Mouse (Mus musculus) spleen, embryonic (tissue): ENCODE results near the gene Atp6v0c.
"Not testable (repeated sequence)": the region's sequence is repeated elsewhere in the genome, so short reads cannot be mapped to it uniquely, and the experiment has no call there.

Experiments used
- CTCF ChIA-PET: fragments of 350-600 bp; sonication (Branson Sonifier 250); formaldehyde crosslinking; loops from one replicate; lab custom pipeline; 2022; lab: Charles Lee

The Atp6v0c gene

DNA sequence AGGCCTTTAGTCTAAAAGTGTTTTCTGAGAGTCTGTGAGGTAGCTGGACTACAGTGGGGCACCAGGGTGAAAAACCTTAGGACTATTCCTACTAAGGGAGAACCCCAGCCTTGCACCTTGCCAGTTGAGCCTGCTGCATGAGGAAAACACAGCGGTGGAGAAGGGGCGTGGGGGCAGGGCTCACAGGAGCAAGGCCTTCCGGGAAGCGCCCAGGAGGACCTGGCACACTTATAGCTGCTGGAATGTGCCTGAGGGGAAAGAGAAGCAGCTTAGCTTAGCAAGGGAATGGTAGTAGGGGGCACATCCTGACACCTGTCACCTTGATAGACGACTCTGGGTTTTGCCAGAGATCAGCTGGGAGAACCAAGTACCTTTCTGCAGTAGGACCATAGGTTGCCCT is 8.0 kb downstream of the Atp6v0c start:
- CTCF ChIA-PET = no interaction called here

DNA sequence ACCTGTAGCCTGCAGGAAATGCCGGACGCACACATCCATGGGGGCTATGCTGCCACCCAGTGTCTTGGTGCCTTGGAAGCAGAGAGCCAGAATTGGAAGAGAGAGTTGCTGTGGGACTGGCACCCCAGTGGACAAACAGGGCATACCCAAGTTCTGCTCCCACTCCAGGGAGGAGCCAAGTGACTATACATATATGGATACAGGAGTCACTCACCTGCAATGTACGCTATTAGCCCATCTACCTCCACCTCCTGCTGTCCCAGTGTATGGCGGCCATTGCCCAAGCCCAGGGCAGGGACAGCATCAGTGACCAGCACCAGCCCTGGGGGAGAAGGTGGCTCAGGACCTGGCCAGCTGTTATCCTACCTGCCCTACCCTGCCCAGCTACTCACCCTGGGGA is 12.0 kb downstream of the Atp6v0c start:
- CTCF ChIA-PET = no interaction called here

DNA sequence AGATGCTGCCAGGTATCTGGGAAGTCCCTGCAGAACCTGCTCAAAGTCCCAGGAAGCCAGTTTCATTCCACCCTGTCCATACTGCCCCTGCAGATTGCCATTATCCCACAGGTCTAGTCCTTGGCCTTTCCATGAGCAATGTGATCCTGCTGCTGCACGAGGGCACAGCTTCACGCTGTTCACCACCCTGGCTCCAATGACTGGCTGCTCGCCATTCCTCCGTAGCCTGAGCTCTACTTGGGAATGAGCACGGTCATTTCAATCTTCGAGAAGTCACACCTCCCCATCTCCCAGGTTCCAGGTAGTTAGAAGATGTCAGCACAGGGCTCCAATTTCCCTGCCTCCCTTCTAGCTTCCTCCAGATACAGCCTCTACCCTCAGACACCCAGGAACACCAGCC is 12.4 kb downstream of the Atp6v0c start:
- CTCF ChIA-PET = no interaction called here

DNA sequence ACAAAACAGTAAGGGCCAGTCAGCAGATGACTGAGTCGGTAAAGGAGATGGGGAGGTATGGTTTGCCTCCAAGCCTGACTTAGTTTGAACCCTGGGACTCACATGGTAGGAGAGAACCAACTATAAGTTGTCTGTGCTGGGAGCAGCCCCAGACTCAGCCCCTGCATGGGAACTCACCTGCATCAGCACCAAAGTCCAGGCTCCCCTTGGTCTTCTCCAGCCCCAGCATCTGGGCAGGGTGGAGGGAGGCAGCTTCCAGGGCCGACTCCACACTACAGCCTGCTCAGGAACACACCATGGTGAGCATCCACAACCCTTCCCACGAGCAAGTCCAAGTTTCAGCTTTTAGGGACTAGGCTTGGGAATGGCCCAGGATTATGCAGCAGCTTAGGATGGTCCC is 13.1 kb downstream of the Atp6v0c start:
- CTCF ChIA-PET = no interaction called here

DNA sequence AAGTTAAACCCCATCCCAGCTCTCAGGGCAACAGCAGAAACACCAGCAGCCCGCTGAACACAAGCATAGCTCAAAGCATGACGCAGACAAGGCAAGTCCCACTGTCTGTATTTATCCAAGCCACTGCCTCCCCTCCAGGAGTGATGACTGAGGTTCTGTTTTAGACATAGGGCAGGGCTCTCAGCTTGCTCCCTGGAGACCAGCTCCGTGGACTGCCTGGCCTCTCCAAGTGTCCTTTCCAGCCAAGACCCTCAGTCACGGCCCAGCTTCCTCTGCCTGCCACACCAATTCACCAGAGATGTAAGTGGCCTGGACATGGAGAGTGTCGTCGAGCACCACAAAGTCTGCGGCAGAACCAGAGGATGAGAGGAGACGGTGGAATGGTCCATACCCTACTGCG is 13.8 kb downstream of the Atp6v0c start:
- CTCF ChIA-PET = no interaction called here

DNA sequence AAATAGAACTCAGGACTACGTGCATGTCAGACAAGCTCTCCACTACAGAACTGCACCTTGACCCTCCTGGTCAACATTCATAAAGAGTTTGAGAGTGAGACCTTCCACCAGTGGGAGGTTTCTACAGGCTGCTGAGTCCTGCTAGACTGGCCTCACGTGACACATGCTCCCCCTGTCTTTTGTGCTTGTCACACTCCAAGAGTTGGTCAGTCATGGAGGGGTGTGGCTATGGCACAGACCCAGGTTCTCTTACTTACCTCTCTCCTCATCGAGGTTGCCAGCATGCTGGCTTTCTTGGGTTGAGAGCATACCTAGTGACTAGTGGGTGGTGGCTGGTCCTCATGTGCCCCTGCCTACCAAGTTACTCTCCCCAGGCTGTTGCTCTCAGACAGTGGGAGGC is 15.0 kb downstream of the Atp6v0c start:
- CTCF ChIA-PET = no interaction called here

DNA sequence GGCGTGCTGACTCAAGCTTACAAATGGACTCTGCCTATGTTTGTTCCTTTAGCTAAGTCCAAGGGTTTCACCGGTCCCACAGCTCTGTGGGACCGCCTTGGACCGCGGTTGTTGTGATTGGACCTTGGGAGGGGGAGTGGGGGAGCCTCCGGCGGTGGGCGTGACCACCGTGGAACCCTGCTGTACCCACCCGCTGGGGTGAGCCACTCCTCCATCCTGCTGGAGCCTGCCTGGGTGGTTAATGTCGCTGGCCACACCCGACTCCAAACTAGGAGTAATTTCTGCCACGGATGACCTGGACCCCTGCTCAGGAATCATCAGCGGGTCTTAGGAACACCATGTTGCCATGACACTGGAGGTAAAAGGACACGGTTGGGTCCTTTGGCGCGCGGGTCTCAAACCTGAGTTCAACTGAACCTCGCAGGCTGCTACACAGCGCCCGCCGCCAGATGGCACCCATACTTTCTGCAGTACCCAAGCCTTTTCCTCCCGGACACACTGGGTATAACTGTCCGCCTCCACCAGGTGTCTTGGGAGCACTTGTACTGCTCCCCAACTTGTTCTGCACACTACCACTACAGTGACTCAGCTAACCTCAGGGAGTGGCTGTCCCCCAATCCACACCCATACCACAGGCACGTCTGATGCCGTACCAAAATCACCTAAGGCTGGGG is 17.5 kb downstream of the Atp6v0c start:
- CTCF ChIA-PET = interaction anchor here (0.7 kb wide), 1 partner anchor 92 kb away, joined by 16 read pairs; no protein-coding TSS in a partner anchor

DNA sequence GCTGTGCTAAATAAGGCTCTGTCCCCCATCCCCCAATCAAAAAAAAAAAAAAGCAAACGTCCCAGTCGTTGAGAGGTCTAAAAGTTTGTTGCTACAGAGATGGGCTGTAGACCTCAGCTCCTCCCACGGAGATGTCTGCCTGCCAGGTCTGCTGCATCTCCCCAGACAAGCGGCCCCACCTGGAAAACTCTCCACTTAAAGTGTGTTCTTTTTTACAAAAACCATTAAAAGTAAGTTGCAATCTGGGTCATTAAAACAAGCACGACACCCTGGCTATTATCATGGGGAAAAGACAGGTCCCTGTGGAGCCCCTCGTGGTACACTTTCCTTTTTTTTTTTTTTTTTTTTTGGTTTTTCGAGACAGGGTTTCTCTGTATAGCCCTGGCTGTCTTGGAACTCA is 18.1 kb downstream of the Atp6v0c start:
- CTCF ChIA-PET = interaction anchor here (0.7 kb wide), 2 partner anchors 93 to 286 kb away, joined by 16 read pairs; no protein-coding TSS in a partner anchor

DNA sequence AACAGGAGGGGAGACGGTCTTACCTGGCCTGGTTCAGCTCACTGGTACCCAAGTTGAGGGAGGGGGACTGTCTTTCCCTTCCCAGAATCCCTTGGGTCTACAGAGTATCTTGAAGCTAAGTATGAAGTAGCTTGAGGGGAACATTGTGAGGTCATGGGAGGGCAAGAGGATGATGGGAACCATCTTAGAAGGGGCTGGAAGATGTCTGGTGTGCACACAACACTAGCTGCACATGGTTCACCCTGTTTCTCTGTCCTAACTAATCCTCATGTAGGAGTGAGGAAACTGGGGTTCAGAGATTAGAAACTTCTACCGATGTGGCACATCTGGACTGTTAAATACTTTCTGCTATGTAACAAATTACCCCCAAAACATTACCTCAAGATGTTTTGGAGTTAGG is 18.7 kb downstream of the Atp6v0c start, which contains the start of gene Pdpk1:
Gene Pdpk1, minus strand, starts transcription at position 101 of the 400 bp plus-strand sequence.
- CTCF ChIA-PET = interaction anchor here (0.7 kb wide), 1 partner anchor 286 kb away, joined by 16 read pairs; no protein-coding TSS in a partner anchor

DNA sequence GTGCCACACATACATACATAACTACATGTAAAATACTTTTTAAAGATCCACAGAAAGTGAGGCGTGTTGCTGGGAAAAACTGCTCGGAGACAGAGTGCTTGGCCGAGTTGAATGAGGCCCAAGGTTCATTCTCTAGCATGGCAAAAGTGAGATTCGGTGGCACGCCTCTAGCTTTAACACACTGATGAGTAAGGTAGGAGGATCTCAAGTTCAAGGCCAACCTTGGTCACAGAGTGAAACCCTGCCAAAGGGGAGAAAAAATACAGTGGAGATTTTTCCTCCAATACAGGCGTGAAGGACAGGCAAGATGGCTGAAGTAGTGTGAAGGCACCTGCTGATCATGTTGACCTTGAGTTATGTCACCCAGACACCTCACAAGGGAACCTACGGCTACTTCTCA is 20.1 kb downstream of the Atp6v0c start:
- CTCF ChIA-PET = no interaction called here

DNA sequence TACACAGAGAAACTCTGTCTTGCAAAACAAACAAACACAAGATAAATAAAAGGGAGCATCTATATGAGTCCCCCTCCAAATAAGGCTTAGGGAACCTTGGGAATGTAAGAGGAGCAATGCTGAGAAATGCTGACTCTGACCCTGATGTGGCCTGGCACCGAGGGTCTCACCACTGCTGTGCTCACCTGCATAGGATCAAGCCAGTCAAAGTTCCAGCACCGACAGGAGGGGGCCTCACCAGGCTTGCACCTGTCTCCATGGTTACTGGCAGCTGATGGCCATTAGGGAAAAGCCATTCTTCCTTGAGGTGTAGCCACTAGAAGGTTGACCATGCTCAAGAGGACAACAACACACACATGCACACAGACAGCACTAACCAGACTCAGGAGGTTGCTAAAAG is 26.6 kb downstream of the Atp6v0c start:
- CTCF ChIA-PET = no interaction called here

DNA sequence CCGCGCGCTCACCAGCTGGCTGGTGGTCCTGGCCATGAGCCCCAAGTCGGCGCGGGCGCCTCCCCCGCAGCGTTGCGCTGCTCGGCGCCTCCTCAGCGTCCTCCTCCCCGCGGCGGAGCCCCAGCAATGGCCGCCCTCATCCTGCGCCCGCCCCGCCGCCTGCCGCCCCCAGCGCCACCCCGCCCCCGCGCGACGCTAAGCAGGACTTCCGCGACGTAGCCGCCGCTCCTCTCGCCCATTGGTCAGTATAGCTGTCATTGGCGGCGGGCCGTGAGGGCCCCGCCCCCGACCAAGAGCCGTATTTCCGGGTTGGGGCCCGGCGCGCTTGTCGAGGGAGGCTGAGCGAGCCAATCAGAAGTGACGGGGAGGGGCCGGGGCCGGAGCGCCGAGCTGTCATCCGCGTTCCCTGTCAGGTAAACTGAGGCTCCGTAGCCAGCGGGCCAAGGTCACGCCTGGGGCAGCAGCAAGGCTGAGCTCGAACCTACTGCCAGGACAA is 28.0 kb downstream of the Atp6v0c start:
- CTCF ChIA-PET = interaction anchor here (0.6 kb wide), 1 partner anchor 1098 kb away, joined by 4 read pairs; no protein-coding TSS in a partner anchor

DNA sequence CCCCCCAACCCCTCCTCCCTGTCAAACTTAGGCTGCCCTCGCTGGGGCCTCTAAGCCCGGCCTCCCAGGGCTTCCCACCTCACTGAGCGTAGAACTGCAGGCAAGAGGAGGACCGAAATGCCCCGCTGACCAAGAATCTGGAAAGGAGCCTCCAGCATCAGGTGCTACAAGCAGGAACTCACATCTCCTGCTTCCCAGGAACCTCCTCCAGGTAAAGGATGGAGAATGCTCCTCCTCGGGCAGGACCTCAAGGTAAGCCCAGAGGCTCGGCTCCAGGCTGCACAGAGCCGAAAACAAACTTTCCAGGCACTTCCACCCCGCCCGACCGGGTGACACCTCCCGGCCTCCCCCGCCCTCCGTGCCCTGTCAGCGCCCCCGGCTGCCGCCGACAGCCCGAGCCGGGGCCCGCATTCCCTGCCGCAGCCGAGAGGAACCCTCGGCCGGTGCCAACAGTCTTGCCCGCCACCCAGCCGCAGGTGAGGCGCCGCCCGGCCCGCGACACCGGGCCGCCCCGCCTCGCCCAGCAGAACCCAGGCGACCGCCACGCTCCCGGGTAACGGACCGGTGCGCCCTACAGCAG is 28.6 kb downstream of the Atp6v0c start:
- CTCF ChIA-PET = no interaction called here

DNA sequence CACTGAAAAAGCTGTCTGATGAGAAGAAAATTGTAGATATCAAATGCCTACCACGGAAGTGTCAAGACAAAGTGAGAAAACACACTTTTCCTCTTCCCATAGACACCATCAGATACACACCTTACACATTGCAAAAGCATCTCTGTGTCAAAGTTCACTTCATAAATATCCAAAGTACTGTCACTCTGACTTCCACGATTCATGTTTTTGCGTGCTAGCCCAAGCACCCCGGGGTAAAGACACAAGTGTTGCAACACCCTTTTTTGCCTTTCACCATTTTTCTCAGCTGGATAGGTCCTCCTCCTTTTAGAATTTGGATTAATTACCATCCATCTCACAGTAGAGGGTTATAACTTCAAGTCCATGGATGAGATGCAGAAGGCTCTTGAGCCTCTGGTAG is 29.5 kb downstream of the Atp6v0c start:
- CTCF ChIA-PET = no interaction called here

DNA sequence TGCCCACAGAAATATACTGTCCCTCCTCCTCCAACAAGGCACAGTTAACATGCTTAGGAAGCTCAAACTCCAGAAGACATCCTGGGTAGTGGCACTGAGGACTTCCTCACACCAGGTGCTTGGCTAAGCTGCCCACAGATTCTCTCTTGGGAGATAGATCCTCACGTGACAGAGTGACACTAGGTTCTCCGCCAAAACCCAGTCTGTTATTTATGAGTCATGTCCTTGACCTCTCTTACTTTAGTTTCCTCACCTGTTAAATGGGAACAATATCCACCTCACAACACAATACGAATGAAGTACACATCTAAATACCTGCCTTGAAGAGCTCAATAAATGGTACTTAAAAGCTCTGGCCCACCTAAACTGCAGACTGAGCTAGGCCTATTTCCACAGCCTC is 30.2 kb downstream of the Atp6v0c start:
- CTCF ChIA-PET = no interaction called here

DNA sequence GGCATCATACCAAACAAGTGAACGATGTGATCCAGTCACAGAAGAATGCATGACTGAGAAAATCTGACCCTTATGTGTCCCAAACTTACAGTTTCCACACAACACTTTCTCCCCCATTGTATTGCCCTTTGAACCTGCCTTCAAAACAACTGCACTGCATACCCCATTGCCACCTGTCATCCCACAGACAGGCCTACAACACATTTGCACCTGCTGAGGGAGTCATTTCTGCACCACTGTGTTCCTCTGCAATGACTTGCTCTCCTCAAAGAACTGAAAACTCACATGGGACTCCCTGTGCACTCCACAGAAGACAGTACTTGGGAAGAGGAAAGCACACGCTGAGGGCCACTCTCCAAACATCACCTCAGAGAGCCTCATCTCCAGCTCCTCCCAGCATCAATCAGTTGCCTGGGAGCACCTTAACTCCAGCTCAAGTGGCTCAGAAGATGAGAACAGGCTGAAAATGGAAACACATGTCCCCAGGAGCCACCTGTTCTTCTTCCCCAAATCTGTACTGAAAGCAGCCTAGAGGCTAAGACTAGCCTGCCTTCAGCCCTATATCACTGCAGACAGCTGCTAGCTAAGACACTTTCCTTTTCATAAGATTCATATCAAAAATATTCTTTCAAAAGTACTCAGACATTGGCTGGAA is 32.1 kb downstream of the Atp6v0c start:
- CTCF ChIA-PET = no interaction called here

DNA sequence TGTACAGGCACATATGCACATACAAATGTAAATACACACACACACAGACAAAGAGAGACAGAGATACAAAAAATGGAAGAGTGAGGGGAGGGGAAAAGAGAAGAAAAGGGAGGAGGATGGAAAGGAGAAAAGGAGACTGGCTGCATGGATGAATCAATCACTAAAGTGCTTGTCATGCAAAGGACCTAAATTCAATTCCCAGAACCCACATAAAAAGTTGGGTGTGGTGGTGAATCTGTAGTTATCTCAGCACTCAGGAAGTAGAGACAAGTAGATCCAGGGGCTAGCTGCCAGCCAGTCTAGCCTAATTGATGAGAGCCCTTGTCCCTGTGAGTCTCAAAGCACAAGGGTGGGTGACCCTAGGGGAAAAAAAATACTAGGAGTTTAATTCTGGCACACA is 35.4 kb downstream of the Atp6v0c start:
- CTCF ChIA-PET = no interaction called here

DNA sequence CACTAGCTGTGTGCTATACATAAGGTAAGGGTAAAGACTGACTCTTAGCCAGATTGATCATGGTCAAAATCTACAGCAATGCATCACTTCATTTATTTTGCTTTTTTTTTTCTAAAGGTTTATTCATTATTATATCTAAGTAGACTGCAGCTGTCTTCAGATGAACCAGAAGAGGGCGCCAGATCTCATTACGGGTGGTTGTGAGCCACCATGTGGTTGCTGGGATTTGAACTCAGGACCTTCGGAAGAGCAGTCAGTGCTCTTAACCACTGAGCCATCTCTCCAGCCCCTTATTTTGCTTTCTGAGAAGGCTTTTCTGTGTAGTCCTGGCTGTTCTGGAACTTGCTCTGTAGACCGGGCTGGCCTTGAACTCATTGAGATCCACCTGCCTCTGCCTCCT is 36.6 kb downstream of the Atp6v0c start:
- CTCF ChIA-PET = not testable (repeated sequence)

DNA sequence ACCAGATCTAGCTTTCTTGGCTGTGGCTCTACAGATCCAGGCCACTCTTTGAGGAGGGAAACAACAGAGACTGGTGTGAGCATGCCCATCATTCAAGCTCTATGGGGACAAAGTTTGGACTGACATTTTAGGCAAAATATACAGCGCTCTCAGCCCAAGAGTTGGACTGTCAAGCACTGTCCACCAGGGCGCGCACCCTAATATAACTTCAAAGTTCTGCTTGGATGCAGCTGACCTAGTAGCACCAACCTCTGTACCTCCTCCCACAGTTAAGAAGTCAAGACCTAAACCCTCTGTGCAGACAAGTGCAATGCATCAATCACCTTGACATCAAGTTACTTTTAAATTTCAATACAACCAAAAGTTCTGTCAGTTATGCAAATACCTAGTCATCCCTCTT is 37.9 kb downstream of the Atp6v0c start:
- CTCF ChIA-PET = no interaction called here

DNA sequence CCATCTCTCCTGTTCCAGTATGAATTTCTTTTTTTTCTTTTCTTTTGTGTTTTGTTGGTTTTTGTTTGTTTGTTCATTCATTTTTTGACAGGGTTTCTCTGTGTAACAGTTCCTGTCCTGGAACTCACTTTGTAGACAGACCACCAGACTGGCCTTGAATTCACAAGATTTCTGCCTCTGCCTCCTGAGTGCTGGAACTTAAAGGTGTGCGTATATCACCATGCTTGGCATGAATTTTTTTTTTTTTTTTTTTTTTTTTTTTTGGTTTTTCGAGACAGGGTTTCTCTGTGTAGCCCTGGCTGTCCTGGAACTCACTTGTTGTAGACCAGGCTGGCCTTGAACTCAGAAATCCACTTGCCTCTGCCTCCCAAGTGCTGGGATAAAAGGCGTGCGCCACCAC is 40.3 kb downstream of the Atp6v0c start:
- CTCF ChIA-PET = interaction anchor here (1.1 kb wide), 1 partner anchor 227 kb away, joined by 4 read pairs; no protein-coding TSS in a partner anchor

DNA sequence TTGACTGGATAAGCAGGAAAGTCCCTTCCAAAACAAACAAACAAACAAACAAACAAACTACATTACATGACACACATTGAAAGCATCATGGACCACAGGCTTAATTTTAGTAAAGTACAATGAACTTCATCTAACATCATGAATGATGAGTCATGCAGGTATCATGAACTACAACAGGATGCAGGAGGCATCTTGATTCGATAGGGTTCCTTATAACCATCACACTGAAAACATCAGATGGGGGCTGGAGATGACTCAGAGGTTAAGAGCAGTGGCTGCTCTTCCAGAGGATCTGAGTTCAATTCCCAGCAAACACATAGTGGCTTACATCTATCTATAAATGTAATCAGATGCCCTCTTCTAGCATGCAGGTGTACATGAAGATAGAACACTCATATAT is 41.9 kb downstream of the Atp6v0c start:
- CTCF ChIA-PET = no interaction called here

DNA sequence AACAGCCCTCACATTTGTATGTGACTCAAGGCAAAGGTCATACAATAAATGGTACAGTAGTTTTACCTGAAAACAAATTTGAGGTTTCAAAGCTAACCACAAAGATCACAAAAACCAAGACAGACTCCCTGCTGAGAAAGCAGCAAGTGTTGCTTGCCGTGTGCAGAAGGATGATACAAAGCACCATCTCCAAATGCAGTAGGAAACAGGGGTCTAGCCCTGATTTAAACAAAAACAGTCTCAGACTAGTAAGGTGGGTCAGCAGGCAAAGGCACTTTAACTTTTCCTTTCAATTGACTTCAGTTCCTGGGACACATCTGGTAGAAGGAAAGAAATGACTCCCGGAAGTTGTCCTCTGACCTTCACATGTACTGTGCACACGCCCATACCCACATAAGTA is 42.7 kb downstream of the Atp6v0c start:
- CTCF ChIA-PET = no interaction called here

DNA sequence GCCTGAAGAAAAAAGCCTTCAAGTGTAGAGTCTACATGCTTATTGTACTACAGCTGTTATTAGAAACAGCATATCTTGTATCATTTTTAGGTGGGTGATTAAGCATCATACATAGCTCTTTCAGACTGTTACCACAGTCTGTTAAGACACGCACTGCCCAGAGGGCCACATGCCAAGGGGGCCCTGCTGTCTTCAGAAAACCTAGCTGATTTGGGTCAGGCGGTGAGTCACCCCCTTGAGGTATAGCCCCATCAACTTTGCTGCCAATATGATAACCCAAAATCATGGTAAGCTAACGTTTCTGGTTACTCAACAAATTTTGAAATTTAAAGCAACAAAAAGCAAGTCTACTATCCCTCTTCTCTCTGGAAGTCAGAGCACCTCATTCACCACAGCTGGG is 50.1 kb downstream of the Atp6v0c start:
- CTCF ChIA-PET = no interaction called here
